Mouse (Mus musculus): Measurements from ENCODE around the gene Map7. TPM values are rescaled to one million over a fixed set of nuclear protein-coding genes. Genes with fewer than 3 reads are reported as not detected.

The Map7 gene
- polyA plus RNA-seq, 1 experiment from 2014 or later: 8.2 TPM

GRCm38 (mm10) chr10:20171209-20171608 lies 22.9 kb downstream of the Map7 start:
- ATAC-seq (replicated peaks; ENCODE audit: low FRiP score): no peak
- no peaks in the 10 kb centered on the region for H3K9me3 ChIP-seq (ENCODE audit: control insufficient read depth, low read length)
- H3K36me3 ChIP-seq (ENCODE audit: control insufficient read depth, insufficient read depth, low read length): no peaks in the 10 kb centered on the region
- no peak overlapping the region for H3K4me3 ChIP-seq (ENCODE audit: low read depth, low read length)
- H3K4me2 ChIP-seq (ENCODE audit: low read depth, low read length, severe bottlenecking): no peak overlapping the region
- no peaks in the 10 kb centered on the region for H3K27me3 ChIP-seq (ENCODE audit: control insufficient read depth, insufficient read depth, low read length)
- no peak overlapping the region for H3K27ac ChIP-seq (ENCODE audit: low read depth, low read length)
- WGBS: 76% methylated on average over 12 of the region's 12 CpGs
- peaks cover 5% of the 10 kb centered on the region; the same call in 1 of the 2 replicates for H3K4me1 ChIP-seq (replicated peaks; ENCODE audit: control insufficient read depth, insufficient read depth, low read length)
- H3K9ac ChIP-seq (ENCODE audit: low read length): no peak overlapping the region
- DNase-seq (ENCODE audit: low spot score): no peak

DNA sequence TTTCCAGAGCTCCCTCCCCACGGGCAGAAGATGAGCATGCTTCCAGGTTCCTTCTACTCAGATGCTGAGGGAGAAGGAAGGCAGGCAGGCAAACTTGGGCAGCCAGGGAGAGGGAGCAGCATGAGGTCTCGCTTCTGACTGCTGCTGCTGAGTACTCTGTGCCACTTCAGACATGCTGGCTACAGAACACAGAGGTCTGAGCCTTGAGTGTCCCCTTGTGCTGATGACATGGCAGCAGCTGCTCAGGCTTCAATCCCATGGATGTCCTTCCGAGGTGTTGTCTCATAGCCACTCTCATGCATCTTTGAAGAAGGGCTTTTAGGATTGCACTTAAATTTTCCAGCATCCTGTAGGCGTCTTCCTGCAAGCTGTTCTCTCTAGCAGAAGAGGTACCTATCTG lies 23.5 kb downstream of the Map7 start:
- no peak overlapping the region for H3K9ac ChIP-seq (ENCODE audit: low read length)
- WGBS: 51% methylated on average over 4 of the region's 4 CpGs

DNA sequence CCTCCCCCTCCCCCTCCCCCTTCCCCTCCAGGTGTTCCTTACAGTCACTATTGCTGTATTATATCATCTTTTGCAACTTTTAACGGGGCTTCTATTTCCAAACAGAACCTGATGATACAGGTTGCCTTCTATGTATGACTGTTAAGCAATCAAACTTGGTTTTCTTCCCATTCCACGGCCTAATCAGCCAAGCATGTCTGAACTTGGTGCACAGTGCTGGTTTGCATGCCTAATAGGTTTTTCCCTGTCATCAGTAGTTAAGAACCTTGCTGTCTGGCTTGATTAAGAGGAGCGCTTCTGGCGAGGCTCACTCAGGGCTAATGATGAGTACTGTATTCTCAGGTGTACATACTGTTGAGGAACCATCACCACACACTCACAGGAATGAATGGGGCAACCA lies 25.5 kb downstream of the Map7 start:
- H3K27ac ChIP-seq (ENCODE audit: low read depth, low read length): no peak overlapping the region
- DNase-seq (ENCODE audit: low spot score) (peak; percentile 38), ATAC-seq (replicated peaks; ENCODE audit: low FRiP score) (no peak)
- no peak overlapping the region for H3K9ac ChIP-seq (ENCODE audit: low read length)
- H3K36me3 ChIP-seq (ENCODE audit: control insufficient read depth, insufficient read depth, low read length): no peaks in the 10 kb centered on the region
- WGBS: 89% methylated on average over 4 of the region's 4 CpGs
- no peak overlapping the region for H3K4me2 ChIP-seq (ENCODE audit: low read depth, low read length, severe bottlenecking)
- no peaks in the 10 kb centered on the region for H3K9me3 ChIP-seq (ENCODE audit: control insufficient read depth, low read length)
- H3K4me3 ChIP-seq (ENCODE audit: low read depth, low read length): no peak overlapping the region
- peaks cover 5% of the 10 kb centered on the region; the same call in 1 of the 2 replicates for H3K4me1 ChIP-seq (replicated peaks; ENCODE audit: control insufficient read depth, insufficient read depth, low read length)
- H3K27me3 ChIP-seq (ENCODE audit: control insufficient read depth, insufficient read depth, low read length): no peaks in the 10 kb centered on the region

More for the DNA sequence above, 23.5 kb downstream of the Map7 start:
- no peaks in the 10 kb centered on the region for H3K27me3 ChIP-seq (ENCODE audit: control insufficient read depth, insufficient read depth, low read length)
- no peak overlapping the region for H3K4me2 ChIP-seq (ENCODE audit: low read depth, low read length, severe bottlenecking)
- H3K4me3 ChIP-seq (ENCODE audit: low read depth, low read length): no peak overlapping the region
- H3K4me1 ChIP-seq (replicated peaks; ENCODE audit: control insufficient read depth, insufficient read depth, low read length): peaks cover 5% of the 10 kb centered on the region; the same call in 1 of the 2 replicates
- ATAC-seq (replicated peaks; ENCODE audit: low FRiP score): no peak
- no peak overlapping the region for H3K27ac ChIP-seq (ENCODE audit: low read depth, low read length)
- DNase-seq (ENCODE audit: low spot score): peak; percentile 44
- no peaks in the 10 kb centered on the region for H3K36me3 ChIP-seq (ENCODE audit: control insufficient read depth, insufficient read depth, low read length)
- no peaks in the 10 kb centered on the region for H3K9me3 ChIP-seq (ENCODE audit: control insufficient read depth, low read length)

GRCm38 (mm10) chr10:20176054-20176453 lies 27.8 kb downstream of the Map7 start:
- 59% methylated on average over 7 of the region's 7 CpGs for WGBS
- H3K4me1 ChIP-seq (replicated peaks; ENCODE audit: control insufficient read depth, insufficient read depth, low read length): peaks cover 2% of the 10 kb centered on the region; the same call in 1 of the 2 replicates
- ATAC-seq (replicated peaks; ENCODE audit: low FRiP score): no peak
- no peak overlapping the region for H3K4me2 ChIP-seq (ENCODE audit: low read depth, low read length, severe bottlenecking)
- no peaks in the 10 kb centered on the region for H3K36me3 ChIP-seq (ENCODE audit: control insufficient read depth, insufficient read depth, low read length)
- no peak overlapping the region for H3K27ac ChIP-seq (ENCODE audit: low read depth, low read length)
- H3K9me3 ChIP-seq (ENCODE audit: control insufficient read depth, low read length): no peaks in the 10 kb centered on the region
- no peak overlapping the region for H3K9ac ChIP-seq (ENCODE audit: low read length)
- peak; percentile 21 for DNase-seq (ENCODE audit: low spot score)
- no peaks in the 10 kb centered on the region for H3K27me3 ChIP-seq (ENCODE audit: control insufficient read depth, insufficient read depth, low read length)
- no peak overlapping the region for H3K4me3 ChIP-seq (ENCODE audit: low read depth, low read length)

DNA sequence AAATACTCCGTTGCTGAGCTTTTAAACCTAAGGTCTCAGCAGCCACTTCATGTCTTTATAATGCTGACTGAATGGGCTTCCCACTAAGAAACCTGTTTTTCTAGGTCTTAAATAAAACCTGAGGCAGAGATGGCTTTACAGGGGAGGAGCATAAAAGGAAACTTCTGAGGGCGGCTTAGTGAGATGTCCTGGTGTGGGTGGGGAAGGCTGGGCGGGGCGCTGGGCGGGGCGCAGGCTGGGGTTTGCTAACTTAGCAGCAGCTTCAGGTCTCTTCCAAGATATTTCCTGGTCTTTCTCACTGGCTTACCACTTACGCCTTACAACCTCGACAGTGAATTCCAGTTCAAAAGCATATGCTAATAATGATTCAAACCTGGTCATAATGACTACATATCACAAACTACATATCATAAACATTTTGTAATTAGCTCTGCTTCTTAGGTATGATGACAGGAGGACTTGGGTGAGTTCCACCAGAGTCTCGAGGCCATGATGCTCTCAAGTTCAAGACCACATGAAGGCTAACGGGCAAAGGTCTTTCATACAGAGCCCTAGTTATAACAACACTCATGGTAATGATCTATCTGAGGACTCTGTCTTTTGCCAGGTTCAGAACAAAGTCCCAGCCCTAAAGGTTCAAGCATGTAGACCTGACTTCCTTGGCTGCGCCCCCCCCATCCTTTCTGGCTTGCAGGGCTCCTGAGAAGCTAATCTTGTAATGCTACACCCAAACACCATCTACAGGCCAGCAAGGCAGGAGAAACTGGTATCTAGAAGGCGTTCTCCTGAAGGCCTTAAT lies 30.7 kb downstream of the Map7 start:
- Histone ChIP-seq H3K9me3 (ENCODE audit: control insufficient read depth, low read length) (no peaks in the 10 kb centered on the region), H3K27ac (ENCODE audit: low read depth, low read length) (no peak overlapping the region), H3K27me3 (ENCODE audit: control insufficient read depth, insufficient read depth, low read length) (no peaks in the 10 kb centered on the region), H3K4me2 (ENCODE audit: low read depth, low read length, severe bottlenecking) (no peak overlapping the region), H3K36me3 (ENCODE audit: control insufficient read depth, insufficient read depth, low read length) (no peaks in the 10 kb centered on the region), H3K4me3 (ENCODE audit: low read depth, low read length) (no peak overlapping the region), H3K9ac (ENCODE audit: low read length) (no peak overlapping the region), H3K4me1 (replicated peaks; ENCODE audit: control insufficient read depth, insufficient read depth, low read length) (no peaks in the 10 kb centered on the region)
- WGBS: 44% methylated on average over 12 of the region's 12 CpGs
- ATAC-seq (replicated peaks; ENCODE audit: low FRiP score) (no peak), DNase-seq (ENCODE audit: low spot score) (no peak)

GRCm38 (mm10) chr10:20181198-20181597 lies 32.9 kb downstream of the Map7 start:
- DNase-seq (ENCODE audit: low spot score) (no peak), ATAC-seq (replicated peaks; ENCODE audit: low FRiP score) (no peak)
- 68% methylated on average over 10 of the region's 10 CpGs for WGBS
- no peaks in the 10 kb centered on the region for H3K4me1 ChIP-seq (replicated peaks; ENCODE audit: control insufficient read depth, insufficient read depth, low read length)
- H3K4me3 ChIP-seq (ENCODE audit: low read depth, low read length): no peak overlapping the region
- H3K36me3 ChIP-seq (ENCODE audit: control insufficient read depth, insufficient read depth, low read length): no peaks in the 10 kb centered on the region
- no peak overlapping the region for H3K4me2 ChIP-seq (ENCODE audit: low read depth, low read length, severe bottlenecking)
- no peaks in the 10 kb centered on the region for H3K9me3 ChIP-seq (ENCODE audit: control insufficient read depth, low read length)
- H3K9ac ChIP-seq (ENCODE audit: low read length): no peak overlapping the region
- H3K27me3 ChIP-seq (ENCODE audit: control insufficient read depth, insufficient read depth, low read length): no peaks in the 10 kb centered on the region
- no peak overlapping the region for H3K27ac ChIP-seq (ENCODE audit: low read depth, low read length)

DNA sequence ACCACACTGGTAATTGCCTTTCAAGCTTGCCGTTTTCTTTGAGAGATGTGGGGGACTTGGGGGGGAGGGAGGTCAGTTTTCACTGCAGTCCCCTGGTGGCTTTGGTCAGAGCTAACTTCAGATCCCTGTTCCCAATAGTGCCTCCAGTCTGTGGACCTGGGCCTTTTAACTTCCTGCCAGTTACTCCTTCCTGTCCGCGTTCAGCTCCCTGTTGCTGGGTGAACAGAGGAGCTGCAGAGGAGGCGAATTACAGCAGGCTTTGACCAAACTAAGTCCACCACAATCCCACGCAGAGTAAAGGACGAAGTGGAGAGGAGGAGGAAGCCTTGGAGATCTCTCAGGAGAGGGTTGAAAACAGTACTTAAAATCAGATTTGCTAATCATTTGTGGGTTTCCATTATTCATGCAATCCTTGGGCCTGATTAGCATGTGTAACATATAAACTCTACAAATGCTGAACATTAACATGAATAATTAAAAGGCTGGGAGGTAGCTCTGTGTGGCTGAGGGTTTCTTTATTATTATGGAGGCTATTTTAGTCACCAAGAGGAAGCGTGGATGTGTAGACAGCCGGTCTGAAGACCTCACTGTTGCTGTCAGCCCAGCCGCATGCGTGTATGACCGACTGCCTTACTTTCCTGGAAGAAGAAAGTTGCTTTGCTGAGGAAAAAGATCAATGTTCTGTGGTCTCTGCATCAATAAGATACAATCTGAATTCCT lies 33.6 kb downstream of the Map7 start:
- no peak for ATAC-seq (replicated peaks; ENCODE audit: low FRiP score)
- H3K27ac ChIP-seq (ENCODE audit: low read depth, low read length): no peak overlapping the region
- no peaks in the 10 kb centered on the region for H3K27me3 ChIP-seq (ENCODE audit: control insufficient read depth, insufficient read depth, low read length)
- H3K4me3 ChIP-seq (ENCODE audit: low read depth, low read length): no peak overlapping the region
- no peak overlapping the region for H3K9ac ChIP-seq (ENCODE audit: low read length)
- H3K9me3 ChIP-seq (ENCODE audit: control insufficient read depth, low read length): no peaks in the 10 kb centered on the region
- H3K36me3 ChIP-seq (ENCODE audit: control insufficient read depth, insufficient read depth, low read length): no peaks in the 10 kb centered on the region
- H3K4me1 ChIP-seq (replicated peaks; ENCODE audit: control insufficient read depth, insufficient read depth, low read length): no peaks in the 10 kb centered on the region
- 59% methylated on average over 11 of the region's 11 CpGs for WGBS
- H3K4me2 ChIP-seq (ENCODE audit: low read depth, low read length, severe bottlenecking): no peak overlapping the region
- DNase-seq (ENCODE audit: low spot score): no peak

DNA sequence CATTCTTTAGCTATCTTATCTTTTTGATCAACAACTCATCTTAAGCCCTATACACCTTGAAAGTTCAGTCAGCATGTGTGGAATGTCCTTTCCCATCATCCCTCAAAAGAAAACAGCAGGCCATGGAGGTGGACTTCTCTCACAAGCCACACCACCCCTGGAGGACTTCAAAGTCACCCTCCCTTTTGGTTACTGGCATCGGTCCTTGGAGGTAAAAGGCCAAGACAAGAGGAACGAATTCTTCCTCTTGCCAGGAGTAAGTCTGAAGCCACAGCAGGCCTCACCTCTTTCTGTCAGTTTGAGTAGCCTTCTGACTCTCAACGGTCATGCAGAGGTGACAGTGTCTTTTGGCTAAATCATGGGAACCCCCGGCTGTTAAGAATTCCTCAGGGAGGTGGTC lies 36.1 kb downstream of the Map7 start:
- Histone ChIP-seq H3K9ac (ENCODE audit: low read length) (no peak overlapping the region), H3K36me3 (ENCODE audit: control insufficient read depth, insufficient read depth, low read length) (no peaks in the 10 kb centered on the region), H3K4me3 (ENCODE audit: low read depth, low read length) (no peak overlapping the region), H3K27me3 (ENCODE audit: control insufficient read depth, insufficient read depth, low read length) (no peaks in the 10 kb centered on the region), H3K27ac (ENCODE audit: low read depth, low read length) (no peak overlapping the region), H3K9me3 (ENCODE audit: control insufficient read depth, low read length) (no peaks in the 10 kb centered on the region), H3K4me2 (ENCODE audit: low read depth, low read length, severe bottlenecking) (no peak overlapping the region), H3K4me1 (replicated peaks; ENCODE audit: control insufficient read depth, insufficient read depth, low read length) (no peaks in the 10 kb centered on the region)
- ATAC-seq (replicated peaks; ENCODE audit: low FRiP score) (no peak), DNase-seq (ENCODE audit: low spot score) (peak; percentile 15)
- 86% methylated on average over 4 of the region's 4 CpGs for WGBS
